Mouse (Mus musculus) gastrocnemius, postnatal 14 days (tissue): ENCODE results near the gene 1700001P01Rik. TPM values are rescaled to one million over a fixed set of nuclear protein-coding genes. Genes with fewer than 3 reads are reported as not detected.

ENCODE experiments used
- DNase-seq: peaks from one replicate; pipeline ENCODE4 v3.0.0; 2021; ENCODE audit warnings: mixed read lengths
- intact Hi-C: fragments of 180-260 bp; cut with DNase I; formaldehyde crosslinking; loops from one replicate; pipeline ENCODE4 v1.15.1; 2025; ENCODE audit warnings: low total_unique reads
- total RNA-seq, 2 experiments: library from RNA; stranded (reverse); gene quantifications; 2 replicates each; pipeline ENCODE4 v1.2.3; 2021

Gene 1700001P01Rik
- total RNA-seq, 2 experiments from 2014 or later: not detected

DNA sequence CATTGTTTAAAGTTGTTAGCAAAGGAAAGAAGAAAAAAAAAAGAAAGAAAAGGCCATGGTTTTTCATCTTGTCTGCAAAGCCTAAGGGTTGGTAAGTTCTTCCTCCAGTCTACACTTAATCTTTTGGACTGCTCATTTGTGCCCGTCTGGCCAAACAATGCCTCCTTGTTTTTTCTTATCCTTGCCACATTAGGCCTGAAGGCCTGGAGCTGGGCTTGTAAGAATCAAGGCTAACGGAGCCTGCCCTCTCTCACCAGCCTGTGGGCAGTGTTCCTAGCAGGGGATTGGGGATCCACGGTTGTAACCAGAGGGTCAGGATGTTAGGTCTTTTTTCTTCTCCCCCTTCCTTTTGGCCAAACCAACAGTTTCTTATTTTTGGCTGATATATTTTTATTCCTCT is 35.3 kb upstream of the 1700001P01Rik start:
- intact Hi-C loops: no loop called here
- no peak for DNase-seq

DNA sequence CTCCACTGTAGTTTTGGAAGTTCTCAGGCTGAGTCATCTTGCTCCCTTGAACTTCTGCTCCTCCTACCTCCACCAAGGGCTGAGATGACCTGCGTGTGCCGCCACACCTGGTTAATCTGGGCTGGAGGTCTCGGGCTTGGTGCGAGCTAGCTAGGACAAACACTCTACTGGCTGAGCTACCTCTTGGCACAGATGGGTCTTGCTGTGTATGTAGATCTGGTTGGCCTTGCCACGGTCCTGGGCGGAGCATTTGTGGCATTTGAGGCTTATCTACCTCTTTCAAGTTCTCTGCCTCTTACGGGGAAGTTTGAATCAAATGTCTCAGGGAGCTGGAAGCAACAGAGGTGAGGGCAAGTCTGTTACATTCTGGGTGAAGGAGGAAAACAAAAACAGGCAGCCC is 34.6 kb upstream of the 1700001P01Rik start:
- intact Hi-C loops: no loop called here

DNA sequence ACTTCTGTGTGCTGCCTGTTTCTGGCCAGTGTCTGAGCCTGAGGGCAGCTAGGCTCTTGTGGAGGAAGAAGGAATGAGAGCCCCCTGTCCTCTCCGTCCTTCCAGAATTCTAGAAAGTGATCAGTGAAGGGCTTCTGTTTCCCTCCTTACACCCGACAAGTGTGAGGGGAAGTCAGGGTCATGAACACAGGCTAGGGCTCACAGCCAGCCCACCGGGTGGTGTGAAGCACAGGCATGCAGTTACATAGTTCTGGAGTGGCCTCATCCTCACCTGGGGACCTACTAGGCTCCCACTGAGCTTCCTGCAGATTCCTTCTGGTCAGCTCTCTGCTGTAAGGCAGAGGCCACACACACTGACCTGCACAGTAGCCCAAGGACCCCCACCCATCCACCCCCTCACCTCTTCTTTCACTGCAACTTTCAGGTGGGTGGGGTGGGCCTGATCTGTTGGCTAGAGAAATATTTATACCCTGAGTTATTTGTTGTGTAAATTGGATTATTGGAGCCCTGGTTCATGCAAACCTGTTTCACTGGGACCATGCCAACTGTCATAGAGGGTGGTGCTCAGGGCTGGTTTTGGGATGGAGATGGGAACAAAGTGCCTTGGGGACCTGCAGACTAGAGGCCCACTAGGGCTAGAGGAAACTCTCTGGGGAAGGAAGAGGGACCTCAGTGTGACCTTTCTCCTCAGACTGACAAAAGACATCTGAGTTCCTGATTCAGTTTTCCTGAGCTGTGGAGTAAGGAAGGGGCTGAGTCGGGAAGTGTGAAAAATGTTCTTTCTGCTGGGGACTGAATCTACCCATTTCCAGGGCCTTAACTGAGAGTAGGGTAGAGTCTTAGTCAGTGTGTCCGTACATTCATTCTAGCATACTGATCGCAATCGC is 33.8 kb upstream of the 1700001P01Rik start:
- intact Hi-C loops: no loop called here
- DNase-seq: no peak

More for the DNA sequence above, 34.6 kb upstream of the 1700001P01Rik start:
- no peak for DNase-seq

DNA sequence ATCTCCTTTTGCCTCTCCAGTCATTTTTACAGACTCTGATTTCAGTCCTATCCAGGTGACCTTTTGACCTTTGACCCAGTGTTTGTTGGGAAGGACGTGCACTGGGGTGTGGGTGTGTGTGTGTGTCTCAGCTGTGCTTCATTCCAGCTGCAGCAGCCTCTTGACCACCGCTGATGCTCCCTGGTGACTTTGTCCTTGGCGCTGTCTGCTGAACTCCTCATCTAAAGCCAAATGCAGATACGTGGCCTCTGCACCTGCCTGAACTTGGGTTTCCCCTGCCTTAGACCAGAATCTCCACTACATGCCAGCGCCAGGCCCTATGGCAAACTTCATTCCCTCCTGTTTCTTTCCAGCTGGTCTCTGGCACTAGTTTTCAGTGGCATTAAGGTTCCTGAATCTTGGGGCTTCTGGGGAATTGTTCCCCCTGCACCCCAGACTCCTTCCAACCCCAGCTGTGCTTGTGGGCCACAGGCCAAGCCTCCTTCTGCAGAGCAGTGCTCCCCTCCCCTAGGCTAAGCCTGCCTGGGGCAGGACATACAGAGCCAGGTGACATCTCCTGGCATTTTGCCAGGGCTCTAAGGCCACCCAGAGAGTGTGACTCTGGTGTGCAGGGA is 33.0 kb upstream of the 1700001P01Rik start:
- intact Hi-C loops: no loop called here
- DNase-seq: peak; percentile 61

DNA sequence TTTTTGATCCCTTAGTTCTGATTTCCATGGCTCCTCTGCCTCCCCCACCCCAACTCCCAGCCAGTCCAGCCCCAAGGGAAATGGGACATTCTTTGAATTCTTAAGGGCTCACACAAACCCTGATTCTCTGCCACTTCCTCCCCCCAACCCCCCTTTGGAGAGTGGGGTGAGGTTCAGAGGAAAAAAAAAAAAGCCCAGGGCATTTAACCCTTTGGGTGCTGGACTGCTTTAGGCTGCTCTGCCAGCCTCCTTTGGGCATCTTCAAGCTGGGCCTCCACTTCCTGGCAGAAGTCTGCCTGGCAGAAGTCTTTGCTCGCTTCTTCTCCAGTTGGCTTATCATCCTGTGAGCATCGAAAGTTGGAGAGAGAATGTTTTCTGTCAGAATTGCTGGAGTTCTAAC is 32.4 kb upstream of the 1700001P01Rik start:
- intact Hi-C loops: no loop called here
- DNase-seq: no peak

DNA sequence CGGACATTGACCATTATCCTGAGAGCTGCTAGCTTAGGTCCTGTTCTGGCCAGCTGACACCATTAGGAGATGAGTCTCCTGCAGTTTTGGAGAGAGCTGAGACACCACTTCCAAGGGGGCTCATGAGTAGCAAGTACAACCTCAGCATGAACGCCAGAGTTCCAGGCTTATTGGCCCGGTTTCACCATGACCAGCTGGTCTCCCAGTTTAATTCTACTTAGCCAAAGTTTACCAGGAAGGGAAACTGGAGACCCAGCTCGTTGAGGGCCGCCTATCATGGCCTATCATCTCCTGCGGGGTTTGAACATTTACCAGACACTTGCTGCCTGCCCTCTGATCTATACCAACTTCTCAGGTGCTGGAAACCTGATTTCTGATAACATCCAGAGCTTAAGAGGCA is 31.9 kb upstream of the 1700001P01Rik start:
- no peak for DNase-seq
- intact Hi-C loops: no loop called here

DNA sequence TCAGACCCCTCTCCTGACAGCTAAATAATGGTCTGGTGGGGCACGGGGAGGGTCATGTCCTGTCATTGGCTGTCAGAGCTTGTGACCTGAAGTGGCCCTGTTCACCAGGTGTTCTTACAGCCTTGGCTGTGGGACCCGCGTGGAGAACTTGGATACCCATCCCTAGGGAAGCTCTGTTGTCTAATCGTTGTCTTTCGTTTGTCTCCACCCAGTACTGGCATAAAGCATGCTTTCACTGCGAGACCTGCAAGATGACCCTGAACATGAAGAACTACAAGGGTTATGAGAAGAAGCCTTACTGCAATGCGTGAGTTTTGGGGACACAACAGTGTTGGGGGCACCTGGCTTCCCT is 30.9 kb upstream of the 1700001P01Rik start:
- intact Hi-C loops: no loop called here
- DNase-seq: no peak

DNA sequence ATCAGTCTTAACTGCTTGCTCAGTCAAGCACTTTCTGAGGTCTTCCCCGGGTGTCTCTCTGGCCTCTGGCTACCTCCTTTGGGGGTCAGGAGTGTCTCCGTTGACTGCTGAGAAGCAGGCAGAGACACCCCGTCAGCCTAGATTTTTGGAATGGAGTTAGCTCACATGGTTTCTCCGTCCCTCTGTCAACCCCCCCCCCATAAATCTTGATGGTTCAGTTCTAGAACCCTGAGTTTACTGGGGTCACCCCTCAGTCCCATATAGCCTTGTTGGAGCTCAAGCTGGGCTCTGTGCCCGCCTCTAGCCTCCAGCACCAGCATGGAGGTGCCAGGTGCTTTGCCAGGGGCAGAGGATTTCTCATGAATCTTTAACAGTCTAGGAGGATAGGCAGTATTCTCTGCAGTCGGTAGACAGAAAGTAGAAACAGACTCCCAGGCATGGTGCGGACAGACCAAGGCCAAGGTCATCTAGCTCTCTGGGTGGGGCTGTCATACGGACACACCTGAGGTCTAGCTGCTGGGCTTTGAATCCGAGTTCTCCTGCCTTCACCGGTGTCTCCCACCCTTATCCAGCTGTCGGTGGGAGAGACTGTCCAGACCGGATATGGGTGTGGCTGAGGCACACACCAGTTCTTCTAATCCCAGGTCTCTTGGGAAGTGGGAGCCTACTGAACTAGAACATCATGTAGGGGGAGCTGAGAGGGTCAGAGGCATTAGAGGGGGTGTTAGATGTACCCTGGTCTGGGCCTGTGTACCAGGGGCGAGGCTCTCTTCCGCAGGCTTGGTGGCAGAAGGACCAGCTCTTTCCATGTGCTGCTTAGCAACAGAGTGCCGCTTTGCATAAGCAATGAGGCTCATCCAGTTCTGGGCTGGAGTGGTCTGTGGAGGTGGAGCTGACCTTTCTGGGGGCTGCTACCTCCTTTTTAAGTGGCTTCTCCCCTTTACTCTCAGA is 30.2 kb upstream of the 1700001P01Rik start:
- intact Hi-C loops: no loop called here
- peak; percentile 29 for DNase-seq

DNA sequence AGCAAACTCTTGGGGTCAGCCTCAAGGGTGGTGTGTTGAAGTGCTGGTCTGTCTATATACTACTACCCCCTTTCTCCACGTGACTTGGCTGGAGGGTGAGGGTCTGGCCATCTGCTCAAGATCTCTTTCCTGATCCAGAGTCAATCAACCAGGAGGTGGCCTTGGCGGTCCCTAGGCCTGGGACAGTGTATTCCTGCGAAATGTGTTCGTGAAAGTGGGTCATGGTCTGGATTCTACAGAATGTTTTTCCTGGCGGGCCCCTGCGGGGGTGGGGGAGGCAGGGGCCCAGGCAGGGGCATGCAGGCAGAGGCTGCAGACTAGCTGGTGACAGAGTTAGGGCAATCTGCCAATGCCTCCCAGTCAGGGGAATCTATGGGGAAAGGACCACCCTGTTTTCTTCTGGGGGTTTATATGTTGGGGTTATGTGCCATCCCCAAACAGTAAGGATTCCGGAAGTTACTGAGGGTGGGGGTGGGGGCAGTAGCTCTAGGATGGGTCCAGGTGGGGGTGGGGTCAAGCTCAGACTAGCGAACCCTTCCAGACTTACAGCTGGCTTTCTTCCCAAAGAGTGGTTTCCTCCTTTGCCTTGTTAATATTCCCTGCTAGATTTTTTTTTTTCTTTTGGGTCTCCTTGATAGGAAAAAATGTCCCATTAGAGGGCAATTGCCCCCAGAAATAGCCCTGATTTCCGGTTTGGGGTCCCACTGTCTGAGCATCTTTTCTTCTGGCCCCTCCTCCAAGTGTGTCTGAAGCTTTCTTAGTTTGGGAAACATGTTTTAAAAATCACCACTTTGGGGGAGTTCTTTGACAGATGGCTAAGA is 29.3 kb upstream of the 1700001P01Rik start:
- no peak for DNase-seq
- intact Hi-C loops: no loop called here

DNA sequence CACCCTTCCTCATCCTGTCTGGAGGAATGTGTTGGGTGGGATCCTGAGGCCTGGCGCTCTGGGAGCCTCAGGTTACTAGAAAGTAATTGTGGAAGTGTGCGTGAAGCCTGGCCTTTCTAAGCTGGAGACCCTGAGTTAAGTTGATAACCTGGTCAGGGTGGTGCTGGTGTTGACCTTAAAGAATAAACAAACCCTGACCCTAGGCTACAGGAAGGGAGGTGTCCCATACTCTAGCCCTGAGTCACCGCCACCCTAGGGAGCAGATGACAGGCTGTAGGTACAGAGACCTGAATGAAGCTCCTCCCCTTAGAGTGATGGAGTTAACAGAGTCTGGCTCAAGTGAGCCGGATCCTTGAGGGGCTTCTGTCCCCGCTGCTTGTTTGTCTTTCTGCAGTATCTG is 28.1 kb upstream of the 1700001P01Rik start:
- no peak for DNase-seq
- intact Hi-C loops: no loop called here

DNA sequence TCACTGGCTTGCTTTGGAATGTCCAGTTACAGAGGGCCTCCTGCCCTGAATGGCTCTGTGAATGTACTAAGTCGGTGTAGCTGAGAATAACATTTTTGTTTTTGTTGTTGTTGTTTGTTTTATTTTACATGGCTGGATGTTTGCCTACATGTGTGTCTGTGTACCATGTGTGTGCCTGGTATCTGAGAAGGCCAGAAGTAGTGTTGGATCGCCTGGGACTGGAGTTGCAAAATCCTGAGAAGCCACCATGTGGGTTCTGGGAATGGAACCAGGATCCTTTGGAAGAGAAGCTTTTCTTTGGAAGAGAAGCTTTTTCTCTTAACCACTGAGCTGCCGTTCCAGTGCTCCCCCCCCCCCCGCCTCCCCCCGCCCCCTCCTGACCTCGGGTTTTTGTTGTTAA is 26.8 kb upstream of the 1700001P01Rik start:
- DNase-seq: no peak
- intact Hi-C loops: no loop called here

DNA sequence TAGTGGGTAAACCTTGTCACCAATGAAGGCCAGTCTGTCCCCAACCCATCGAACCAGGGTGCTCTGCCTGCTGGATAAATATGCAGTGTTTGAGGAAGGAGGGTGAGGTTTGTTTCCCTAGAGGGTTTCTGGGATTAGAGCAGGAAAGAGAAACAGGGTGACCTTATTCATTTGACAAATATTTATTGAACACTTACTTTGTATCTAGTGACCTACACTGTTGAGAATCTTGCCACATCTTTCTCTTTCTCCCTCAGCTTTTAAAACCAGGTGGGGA is 26.4 kb upstream of the 1700001P01Rik start:
- intact Hi-C loops: no loop called here
- no peak for DNase-seq

DNA sequence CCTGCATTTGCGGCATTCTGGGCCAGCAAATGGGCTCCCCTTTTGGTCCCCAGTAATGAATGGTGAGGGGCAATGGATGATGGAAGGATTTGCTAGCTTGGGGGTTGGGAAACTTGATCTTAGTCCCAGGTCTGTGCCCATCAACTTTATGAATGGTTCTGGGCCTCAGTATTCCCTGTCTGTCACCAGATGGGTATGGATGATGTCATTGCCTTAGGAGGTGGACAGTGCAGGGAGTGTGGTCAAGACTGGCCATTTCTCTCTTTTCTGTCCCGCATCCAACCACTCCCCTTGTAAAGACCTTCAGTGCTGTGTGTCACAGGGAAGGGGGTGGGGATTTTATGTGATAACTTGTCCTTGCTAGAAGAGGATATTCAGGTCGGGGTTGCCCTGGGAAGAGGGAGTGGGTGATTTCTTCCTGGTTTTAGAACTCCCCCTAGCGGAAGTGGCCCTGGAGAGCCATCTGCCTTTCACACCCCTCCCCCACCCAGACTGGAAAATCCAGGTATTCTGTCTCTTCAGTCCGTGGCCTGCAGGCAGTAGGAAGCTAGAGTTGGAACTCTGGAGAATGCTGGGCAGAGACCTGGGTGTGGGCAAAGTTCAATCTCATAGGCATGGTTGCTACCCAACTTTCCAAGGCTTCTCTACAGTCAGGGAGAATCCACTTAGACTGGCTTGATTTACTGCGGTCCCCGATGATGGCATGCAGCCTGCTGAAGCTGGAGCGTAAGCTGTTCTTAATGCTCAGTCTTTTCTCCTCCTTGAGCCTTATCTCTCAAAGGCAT is 25.9 kb upstream of the 1700001P01Rik start:
- no peak for DNase-seq
- intact Hi-C loops: no loop called here

DNA sequence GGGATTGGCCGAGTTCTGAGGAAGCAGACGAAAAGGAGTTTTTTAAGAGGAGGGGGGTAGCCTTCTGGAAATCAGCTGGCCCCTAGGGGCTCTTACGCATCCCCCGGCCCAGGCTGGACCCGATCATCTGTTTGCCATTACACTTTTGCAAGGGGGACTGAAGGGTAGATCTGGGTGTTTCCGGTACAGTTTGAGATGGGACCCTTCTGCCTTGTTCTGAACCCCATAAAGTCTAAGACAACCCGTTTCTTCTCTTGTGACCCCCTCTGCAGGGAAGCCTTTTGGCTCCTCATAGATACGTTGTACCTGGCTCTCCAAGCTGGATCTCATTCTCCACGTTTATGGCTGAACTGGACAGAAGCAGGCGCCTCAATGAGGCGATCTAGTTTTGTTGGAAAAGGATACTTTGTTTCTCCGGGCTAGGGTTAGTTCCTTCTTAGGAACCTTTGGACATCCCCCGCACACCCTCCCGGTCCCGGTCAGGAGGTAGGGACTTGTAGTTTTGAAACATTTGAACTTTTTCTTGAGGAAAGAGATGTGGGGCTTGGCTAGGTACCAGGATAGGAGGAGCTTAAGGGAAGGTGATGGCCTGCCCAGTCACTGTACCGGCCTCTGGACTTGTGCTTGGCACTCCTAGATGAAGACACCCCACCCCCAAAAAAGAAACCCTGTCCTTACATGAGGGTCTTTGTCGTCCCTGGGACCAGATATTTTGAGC is 25.1 kb upstream of the 1700001P01Rik start:
- no peak for DNase-seq

DNA sequence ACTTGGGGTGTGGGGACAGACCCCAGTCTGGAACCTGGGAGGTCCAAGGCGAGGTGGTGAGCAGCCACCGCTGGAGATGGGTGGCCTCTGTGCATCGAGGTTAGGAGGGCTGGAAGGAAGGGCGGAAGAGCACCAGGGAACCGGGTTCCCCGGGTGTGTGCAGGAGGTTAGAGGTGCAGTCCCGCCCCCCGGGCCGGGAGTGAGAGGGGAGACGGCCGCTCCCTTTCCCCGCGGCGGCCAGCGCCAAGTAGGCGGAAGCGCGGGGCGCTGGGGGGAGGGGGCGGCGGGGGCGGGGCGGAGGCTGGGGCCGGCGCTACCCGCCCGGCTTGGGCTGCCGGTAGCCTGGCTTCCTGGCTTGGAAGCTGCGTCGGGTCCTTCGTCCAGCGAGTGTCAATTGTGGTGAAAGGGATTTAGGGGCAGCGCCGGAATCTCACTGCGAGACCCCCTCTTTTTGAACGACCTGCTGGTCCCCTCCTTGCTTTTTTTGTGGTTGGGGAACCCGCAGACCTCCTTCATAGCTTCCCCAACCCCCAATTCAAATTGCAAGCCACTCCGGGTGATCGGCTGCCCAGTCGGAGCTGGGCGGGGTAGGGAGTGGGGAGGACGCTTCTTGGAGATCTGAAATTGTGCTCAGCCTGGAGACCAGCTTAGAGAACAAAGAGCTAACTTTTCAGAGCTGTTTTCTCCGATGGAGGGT is 24.4 kb upstream of the 1700001P01Rik start:
- intact Hi-C loops: loop anchor here (5.0 kb wide), 1 partner anchor 77 kb away; no protein-coding TSS in a partner anchor
- DNase-seq: peak; percentile 80

More for the DNA sequence above, 25.1 kb upstream of the 1700001P01Rik start:
- intact Hi-C loops: no loop called here

DNA sequence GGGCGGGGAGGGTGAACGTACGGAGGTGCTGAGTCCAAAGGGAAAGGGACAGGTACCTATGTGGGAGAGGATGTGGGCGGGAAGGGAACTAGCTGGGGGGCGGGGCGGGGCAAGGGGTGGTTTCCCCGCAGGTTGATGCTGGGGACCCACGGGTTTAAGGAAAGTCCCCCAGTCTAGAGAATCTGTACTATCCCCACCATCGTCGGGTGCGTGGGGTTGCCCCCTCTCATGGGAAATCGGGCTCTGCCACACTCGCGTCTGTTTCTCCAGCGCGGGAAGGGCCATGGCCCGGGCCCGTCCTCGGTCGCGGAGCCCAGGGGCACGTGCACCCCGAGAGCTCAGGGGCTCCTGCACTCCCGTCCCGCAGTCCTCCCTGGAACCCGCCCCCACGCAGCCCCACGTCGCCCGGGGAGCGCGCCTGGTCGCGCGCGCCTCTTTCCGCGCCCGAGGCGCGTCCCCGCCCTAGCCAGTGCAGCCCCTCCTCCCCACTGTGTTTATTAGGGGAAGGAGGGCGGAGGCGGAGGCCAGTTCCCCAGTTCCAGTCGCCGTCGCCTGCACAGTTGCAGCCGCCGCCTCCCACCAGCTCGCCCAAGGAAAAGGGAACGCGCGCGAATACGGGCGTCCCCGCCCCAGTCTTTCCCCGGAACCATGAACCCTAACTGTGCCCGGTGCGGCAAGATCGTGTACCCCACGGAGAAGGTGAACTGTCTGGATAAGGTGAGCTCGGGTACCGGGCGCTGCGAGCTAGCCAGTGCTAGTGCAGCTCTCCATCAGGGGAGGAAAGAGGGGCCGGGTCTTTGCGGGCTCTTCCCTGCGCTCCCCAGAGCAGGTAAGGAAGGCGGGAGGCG is 23.7 kb upstream of the 1700001P01Rik start:
- peak; percentile 87 for DNase-seq
- intact Hi-C loops: loop anchor here (5.0 kb wide), 1 partner anchor 78 kb away; no protein-coding TSS in a partner anchor
